Mouse (Mus musculus) left cerebral cortex, postnatal 10 days (tissue): ENCODE measurements around the gene Mrps21. TPM values are rescaled to one million over a fixed set of nuclear protein-coding genes. Genes with fewer than 3 reads are reported as not detected.
A peak's percentile ranks its signal among the peaks of the same experiment; 100 is the strongest.
"Not testable (repeated sequence)": the region's sequence is repeated elsewhere in the genome, so short reads cannot be mapped to it uniquely, and the experiment has no call there.

Source experiments
- DNase-seq, 2 experiments: peaks; one replicate each; pipeline ENCODE4 v3.0.0; 2021 to 2022; ENCODE audit warnings: low spot score in 2 of 2, mixed read lengths in 1 of 2; ENCODE audit errors: extremely low spot score in 1 of 2
- intact Hi-C: fragments of 180-260 bp; cut with DNase I; formaldehyde crosslinking; loops from one replicate; pipeline ENCODE4 v1.15.1; 2025
- total RNA-seq, 2 experiments: library from RNA; stranded (reverse); gene quantifications; 2 replicates each; pipeline ENCODE4 v1.2.3; 2021

Mrps21 gene
- total RNA-seq, result 100 to 1,000 TPM; 120 to 127 TPM

DNA sequence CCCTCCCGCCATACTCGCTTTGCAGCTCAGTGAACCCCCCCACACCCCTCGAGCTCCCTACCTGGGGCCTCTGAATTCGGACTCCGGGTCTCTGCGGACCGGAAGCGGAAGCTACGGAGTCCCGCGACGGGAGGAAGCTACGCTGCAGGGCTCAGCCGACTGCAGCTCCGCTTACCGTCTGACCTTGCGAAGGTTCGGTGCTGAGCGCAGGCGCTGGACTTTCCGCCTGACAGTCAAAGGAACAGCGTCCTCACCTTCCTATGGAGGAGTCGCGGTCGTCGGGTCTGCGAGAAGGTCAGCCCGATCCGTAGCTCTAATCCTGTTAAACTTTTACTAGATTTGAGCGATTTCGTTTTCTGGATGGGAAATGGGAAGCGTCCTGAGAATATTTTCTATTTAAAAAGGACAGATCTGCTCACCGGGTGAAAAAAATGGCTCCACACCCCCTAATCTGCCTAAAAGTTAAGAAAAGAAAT is at the start of gene Mrps21:
Gene Mrps21 (minus strand): TSS at position 128 of the 476 bp plus-strand sequence.
- intact Hi-C loops, result no loop called here
- DNase-seq, result peak; percentile 80 to 92

DNA sequence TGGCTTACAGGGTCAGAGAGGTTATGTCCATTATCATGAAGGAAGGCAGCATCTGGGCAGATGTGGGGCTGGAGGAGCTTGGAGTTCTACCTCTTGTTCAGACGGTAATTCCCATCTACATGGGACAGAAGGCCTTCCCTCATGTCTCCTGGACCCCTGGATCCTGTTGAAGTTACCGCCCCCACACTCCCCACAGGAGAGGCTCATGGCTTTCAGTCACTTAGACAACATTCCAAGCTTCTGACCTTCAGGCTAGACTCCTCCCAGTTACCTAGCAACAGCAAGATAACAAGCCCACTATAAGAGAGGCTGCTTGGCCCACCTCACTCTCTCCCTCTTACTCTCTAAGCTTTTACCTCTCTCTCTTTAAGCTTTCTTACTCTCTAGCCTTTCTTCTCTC is 49.2 kb upstream of the Mrps21 start:
- intact Hi-C loops, DNase-seq: not testable (repeated sequence)

DNA sequence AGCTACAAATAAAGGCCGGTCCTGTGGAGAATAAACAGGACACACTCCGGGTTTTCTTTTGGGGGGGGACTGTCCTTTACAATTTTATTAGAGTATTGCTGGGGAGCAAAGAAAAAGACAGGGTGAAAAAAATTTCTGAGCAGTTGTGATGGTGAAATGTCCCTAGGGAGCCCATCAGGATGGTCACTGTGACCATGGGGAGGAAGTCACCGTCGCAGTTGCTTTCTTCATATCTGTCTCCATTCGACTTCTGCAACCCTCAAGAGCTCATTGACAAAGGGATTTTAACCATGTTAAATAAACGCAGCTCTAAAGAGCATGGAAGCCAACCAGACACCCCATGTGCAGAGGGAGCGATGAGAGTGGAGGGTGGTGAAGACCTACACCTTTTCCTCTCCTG is 45.4 kb upstream of the Mrps21 start:
- intact Hi-C loops, result no loop called here
- no peak for DNase-seq

DNA sequence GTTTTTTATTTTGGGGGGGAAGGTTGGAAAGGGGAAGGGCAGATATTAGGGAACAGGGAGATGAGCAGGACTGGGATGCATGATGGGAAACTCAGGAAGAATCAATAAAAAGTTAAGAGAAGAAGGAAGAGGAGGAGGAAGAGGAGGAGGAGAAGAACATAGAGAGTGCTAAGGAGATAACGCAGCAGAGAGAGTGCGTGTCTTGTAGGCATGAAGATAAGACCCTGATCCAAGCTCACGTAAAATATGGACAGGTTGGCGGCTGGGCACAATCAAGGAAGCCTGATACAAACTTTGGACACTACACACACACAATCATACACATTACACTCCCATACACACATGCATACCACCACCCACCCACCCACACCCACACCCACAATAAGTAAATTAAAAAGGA is 43.4 kb upstream of the Mrps21 start:
- intact Hi-C loops, result no loop called here
- no peak for DNase-seq

DNA sequence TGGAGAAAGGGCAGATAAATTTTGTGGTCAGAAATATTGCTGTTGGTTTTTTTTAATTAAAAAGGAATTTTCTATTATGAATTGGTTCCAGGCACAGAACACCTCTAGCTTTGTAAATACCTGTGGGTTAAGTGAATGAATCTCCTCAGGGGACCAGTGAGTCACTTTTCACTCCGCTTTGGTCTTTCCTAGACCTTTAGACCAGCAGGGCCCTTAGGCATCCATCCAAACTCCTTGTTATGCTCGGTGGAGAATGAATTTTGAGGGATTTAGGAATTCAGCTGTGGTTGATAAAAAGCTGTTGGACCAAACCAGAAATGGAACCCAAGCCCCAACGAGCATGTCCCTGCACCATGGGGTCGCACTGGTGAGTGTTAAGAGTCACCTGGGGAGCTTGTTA is 36.3 kb upstream of the Mrps21 start:
- intact Hi-C loops, result loop anchor here (5.0 kb wide), 1 partner anchor 45 kb away; no protein-coding TSS in a partner anchor
- no peak for DNase-seq

DNA sequence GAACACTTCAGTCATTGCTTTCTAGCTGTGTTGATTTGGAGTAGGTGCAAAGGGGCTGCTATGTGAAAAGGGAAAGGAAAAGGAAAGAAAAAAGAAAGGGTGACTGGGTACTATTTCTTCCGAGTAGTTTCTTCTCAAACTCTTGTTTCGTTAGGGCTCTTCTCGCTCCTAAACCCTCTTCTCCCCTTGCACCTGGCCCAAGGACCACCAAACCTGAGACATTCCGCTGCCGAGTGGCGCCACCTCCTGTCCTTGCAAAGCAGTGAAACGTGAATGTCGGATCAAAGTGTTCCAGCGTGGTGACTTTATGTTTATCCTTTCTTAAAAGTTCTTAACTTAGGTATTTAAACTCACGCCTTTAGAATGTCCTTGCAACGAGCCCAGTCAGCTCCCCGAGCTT is 35.5 kb upstream of the Mrps21 start:
- intact Hi-C loops, result loop anchor here (5.0 kb wide), 1 partner anchor 45 kb away; no protein-coding TSS in a partner anchor
- peak in 1 of 2 experiments; percentile 61 for DNase-seq

DNA sequence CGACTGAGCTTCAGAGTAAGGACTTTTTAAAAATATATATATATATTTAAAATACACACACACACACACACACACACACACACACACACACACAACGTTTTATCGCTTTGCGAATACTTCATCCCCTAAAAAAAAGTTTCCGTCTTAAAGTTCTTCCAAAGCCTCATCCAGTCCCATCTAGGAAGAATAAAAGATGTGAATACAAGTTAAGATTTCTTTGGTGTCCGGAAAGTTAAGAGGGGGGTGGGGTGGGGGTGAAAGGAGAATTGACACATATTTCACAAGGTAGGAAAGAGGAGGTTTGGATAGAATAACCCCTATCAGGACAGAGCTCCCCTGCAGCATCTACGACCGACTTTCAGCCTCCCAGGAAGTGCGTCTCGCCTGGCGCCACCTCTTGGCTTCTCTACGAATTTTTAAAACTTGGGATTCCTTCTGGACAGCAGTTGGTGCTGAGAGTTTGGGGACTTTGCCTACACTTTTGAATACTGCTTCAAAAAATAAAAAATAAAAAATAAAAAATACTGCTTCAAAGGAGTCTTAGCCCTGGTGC is 34.7 kb upstream of the Mrps21 start:
- DNase-seq, result peak in 1 of 2 experiments; percentile 59
- intact Hi-C loops, result loop anchor here (5.0 kb wide), 1 partner anchor 44 kb away; no protein-coding TSS in a partner anchor

DNA sequence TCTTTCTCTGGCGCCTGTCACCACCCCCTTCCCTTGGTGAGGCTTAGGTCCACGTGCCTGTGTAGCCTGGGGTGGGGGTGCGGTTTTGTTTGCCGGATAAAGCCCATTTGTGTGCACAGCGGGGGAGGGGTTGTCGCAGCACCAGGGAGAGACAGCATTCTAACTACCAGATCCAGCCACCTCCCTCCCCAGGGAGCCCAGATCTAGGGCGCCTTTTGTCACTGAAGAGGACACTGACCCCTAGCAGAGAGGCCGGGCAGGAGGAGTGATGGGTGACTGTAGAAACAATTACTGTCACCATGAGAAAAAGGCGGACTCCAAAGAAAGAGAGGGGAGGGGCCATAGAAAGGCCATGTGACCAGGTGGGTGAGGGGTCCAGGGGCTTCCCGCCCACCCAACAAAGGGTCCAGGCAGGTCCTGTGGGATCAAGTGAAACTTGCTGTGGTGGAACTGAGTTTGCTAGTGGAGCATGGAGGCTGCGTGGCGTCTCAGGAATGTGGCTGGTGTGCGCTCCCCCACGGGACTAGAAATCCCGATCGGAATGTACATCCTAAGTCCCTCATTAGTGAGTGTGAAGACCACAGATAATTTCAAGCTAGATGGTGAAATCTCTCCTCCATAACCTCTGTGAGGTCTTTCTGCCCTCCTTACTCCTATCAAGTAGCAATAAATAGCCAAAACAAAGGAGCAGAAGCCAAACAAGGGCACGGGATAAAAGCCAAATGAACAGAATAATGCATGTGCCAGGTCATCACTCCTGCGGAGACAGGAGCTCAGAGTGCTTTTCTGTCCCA is 34.0 kb upstream of the Mrps21 start:
- peak in 1 of 2 experiments; percentile 72 for DNase-seq
- intact Hi-C loops, result loop anchor here (5.0 kb wide), 1 partner anchor 43 kb away; no protein-coding TSS in a partner anchor

DNA sequence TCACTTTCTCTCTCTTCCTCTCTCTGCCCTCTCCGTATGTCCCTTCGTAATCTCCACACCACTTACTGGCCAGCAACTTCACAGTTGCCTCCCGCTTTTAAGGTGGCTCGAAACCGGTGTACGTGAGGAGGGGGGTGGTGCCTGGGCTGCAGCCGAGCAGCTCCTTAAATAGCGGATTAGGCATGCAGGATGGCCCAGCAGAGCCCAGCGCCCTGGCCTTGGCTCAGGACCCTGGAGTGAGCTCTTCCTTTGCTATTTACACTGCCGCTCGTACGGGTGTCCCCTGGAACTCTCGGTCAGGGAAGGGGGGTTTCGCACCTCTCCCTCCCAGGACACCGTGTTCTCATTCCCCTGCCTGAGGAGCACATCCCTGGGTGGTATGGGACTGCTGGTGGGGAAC is 33.2 kb upstream of the Mrps21 start, which contains the start of gene Car14:
Gene Car14 (minus strand): TSS at position 124 of the 400 bp plus-strand sequence.
- intact Hi-C loops, result no loop called here
- peak in 1 of 2 experiments; percentile 50 for DNase-seq

DNA sequence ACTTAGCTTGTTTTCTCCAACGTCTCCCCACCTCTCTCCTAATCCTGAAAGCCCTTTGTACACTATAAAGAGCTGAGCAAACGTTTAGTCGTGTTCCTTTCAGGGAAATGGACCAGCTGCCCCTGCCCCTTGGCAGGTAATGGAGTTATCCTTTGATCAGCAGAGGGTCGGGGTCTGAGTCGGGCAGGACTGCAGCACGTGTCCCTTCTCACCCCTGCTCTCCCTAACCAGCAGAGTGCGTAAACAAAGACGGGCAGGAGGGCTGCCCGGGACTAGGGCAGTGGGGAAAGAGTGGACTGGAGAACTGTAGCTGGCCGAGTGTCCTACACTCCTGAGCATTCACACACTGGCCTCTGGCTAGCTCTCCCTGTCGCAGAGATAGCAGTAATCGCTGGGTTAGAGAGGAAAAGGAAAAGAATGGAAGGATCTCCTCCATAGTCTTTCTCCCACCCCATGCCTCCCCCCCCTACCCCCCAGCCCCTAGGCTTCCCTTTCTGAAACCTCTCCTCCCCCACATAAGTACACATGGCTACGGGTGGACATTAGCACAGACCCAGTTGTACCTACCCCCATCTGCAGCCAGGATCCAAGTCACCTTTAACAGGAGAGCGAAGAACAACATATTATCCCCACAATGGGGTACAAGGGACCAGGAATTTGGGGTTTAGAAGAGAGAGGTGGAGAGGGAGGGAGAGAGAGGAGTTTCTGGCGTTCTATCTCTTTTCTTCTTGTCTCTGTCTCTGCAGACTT is 32.6 kb upstream of the Mrps21 start:
- DNase-seq, result no peak
- intact Hi-C loops, result no loop called here

DNA sequence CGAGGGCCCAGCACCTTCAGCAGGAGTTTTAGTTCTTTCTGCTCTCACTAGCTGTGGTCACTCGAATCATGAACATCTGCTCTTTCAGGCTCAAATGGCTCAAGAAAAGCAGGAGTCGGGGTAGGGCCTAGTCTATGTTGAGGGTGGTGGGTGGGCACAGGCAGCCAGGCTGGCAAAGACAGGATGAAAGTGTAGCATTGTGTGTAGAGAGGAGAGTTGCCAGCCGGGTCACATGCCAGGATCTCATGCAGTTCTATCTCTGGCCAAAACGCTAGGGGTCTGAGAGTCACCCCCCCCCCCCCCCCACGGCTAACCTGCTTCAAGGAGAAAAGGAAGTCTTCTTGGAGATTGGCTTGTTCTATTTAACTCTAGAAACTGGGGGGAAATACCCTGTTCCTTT is 31.3 kb upstream of the Mrps21 start:
- no peak for DNase-seq
- intact Hi-C loops, result no loop called here

DNA sequence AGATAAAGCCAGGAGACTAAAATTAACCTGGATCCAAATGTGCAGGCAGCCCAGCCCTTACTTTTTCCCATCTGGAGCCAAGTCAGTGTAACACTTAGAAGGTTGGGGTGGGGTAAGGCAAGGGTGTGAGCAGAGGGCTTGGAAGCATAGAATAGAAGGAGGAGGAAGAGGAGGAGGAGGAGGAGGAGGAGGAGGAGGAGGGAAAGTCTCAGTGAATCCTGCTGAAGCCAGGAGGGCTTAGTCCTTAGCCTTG is 31.0 kb upstream of the Mrps21 start:
- DNase-seq, result no peak
- intact Hi-C loops, result no loop called here

DNA sequence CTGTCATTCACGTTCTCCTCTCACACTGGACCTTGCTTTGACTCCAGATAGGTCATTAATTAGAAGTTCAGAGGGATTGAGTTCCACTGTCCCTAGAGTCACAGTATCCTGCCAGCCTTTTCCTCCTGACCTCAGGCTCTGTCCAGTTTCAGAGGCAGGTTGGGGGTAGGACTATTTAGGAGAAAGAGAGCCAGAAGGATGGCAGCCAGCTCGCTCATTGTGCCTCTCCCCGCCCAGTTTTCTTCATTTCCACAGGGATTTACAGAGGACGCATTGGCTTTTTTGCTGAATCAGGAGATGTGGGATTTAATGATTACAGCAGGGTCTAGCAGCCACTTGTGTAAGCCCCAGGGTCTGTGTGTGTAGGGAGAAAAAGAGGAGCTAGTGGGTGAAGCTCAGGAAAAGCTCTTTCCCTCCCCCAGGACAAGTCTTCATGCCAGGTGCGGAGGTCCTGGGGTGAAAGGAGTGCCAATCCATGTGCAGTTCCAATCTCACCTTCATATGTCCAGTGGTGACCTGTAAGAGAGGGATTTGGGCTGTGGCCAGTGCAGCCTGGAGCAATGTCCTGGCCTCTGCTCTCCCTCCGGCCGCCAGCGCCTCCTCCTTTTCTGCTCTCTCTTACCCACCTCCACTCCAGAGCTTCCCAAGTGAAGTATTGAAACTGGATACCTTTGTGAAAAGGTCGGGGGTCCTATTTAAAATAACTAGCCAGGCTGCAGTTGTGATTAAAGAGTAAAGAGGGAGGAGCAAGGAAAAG is 30.5 kb upstream of the Mrps21 start:
- intact Hi-C loops, result no loop called here
- DNase-seq, result no peak

DNA sequence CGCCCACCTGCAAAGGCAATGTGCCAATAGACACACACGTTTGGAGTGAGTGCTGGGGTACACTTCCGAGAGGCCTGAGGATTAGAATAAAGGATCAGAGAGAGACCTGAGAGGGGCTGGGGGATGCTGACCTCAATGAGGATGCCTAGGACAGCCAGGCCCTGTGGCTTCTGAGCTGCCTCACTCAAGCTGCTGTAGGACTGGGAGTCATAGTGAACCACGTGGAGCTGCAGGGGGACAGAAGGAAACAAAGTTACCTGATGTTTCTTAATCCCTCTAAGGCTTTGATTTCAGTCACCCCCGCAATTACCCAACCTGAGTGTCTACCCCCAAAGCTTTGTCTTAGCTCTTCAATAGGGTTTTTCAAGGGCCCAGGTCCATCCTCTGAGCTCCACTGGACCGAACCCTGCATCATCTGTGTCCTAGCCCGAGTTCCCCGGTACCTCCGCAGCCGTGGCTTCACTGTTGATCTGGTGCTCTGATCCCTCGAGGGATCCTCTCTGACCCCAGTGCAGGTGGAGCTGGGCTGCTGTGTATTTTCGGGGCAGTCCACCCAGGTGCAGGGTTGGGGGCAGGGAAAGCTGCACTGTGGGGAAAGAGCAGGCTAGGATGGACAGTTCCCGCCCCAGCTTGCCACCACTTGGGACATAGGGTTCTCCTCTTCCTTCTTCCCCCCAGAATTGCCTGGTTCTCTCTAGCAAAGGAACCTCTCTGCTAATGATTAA is 28.6 kb upstream of the Mrps21 start:
- intact Hi-C loops, result no loop called here
- no peak for DNase-seq

DNA sequence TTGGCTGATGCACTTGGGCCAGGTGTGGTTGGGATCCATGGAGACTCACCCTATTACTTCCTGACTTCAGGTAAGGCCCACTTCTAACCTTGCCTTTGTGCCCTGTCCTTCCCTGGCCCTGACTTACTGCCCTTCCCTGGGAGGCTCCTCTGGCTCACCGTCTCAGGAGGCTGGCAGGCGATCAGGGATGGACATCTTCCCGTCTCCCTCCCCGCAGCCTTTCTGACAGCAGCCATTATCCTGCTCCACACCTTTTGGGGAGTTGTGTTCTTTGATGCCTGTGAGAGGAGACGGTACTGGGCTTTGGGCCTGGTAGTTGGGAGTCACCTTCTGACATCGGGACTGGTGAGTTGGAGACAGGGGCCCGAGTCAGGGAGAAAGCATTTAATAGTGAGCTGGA is 24.2 kb upstream of the Mrps21 start:
- intact Hi-C loops, DNase-seq: not testable (repeated sequence)

DNA sequence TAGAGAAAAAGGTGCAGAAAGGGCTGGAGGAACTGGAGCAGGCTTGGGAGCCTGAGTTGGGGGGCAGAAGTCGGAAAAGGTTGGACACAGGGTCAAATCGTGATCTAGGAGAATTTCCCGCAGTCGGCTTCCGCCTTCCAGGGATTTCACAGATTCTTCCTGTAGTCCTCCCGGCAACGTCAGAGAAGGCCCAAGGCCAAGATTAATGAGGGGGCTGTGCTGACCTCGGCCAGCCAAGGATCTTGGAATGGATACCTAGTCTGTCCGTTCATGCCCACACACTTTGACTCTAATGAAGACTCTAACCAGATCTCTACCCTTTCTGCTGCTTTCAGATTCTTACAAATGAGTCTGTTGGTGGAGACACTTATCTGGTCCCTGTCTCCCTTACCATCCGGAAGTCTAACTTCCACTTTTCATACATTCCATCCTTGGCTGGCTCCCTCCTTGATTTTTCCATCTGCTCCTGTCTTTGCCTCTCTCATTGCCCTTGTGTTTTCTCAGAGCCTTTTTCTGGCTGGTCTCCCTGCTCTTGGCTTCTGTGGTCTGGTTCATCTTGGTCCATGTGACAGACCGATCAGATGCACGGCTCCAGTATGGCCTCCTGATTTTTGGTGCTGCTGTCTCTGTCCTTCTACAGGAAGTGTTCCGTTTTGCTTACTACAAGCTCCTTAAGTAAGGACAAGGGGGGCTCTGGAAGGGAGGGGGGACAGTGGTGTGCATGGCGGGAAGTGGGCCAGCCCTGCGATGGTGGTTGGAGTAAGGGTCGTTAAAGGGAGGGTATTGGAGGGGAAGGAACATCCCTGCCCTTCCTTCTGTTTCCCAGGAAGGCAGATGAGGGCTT is 23.2 kb upstream of the Mrps21 start:
- DNase-seq, result peak in 1 of 2 experiments; percentile 81
- intact Hi-C loops, result no loop called here

DNA sequence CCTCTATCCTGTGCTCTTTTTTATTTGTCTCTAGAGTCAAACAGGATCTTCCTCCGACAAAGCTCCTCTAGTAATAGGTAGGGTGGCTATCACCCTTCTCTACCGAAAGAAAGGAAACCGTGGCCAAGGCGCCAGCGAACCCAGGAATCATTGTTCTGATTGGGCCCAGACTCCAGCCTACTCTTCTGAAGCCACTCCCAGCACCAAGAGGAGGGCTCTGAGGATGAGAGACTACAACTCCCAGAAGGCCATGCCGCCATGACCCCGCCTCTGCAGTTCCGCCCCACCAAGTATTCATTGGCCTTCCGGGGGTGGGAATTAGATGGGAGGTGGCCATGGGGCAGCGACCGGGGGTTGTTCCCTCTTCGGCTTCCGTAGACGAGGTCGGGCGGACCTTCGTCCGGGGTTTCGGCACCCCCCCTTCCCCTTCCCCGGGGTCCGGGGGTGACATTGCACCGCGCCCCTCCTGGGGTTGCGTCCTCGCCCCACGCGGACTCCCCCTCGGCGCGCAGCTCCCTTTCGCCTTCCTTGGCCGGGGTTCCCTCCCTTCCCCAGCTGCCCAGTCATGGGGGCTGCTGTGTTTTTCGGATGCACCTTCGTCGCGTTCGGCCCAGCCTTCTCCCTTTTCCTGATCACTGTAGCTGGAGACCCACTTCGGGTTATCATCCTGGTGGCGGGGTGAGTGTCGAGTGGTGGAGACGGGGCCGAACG is 22.4 kb upstream of the Mrps21 start, which contains the start of gene Aph1a:
Gene Aph1a (plus strand): TSS at position 364 of the 711 bp plus-strand sequence.
- DNase-seq, result peak; percentile 97 to 98
- intact Hi-C loops, result not testable (repeated sequence)
